ENCODE assay signal across 11 mouse cellular contexts in the genomic region with DNA sequence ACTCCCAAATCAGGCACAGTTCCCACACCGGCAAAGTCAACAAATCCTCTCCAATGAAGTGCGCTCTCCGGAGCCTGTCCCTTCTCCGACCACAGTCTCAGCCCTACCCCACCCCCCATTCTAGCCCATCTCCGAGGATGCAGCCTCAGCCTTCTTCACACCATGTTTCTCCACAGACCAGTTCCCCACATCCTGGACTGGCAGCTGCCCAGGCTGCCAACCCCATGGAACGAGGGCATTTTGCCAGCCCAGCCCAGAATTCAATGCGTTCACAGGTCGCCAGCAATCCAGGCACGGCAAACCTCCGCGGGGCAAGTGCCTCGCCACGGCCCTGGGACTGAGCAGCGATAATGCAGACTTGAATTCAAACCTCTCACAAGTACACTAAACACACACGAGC. TPM values are rescaled to one million over a fixed set of nuclear protein-coding genes. Genes with fewer than 3 reads are reported as not detected.
A peak's percentile ranks its signal among the peaks of the same experiment; 100 is the strongest.
DNase-seq lines count a peak whose midpoint lies in the region; ATAC-seq and TF ChIP-seq lines count a peak whose summit lies in the region.
"Had no signal": no experiment of that assay in that cellular context is flagged by ENCODE, and none has a peak within 500 bp of the region (broad histone marks: within the 10 kb centered on the region; RNA-seq: fewer than 3 reads in every experiment).

No protein-coding gene starts in this region.

- no peak for DNase-seq in forebrain, embryonic 10.5 days (ENCODE audit: extremely low spot score, low spot score)
- peak; percentile 82 for DNase-seq in 3134 (ENCODE audit: extremely low read depth, insufficient read length, low spot score)
- peak; percentile 85 to 86 for DNase-seq in cerebellum, adult 2 months
- DNase-seq in kidney, postnatal 10 days, result peak; percentile 52
- no peak for DNase-seq in thymus, adult 18-20 months
- DNase-seq in right cerebral cortex, postnatal 36 days (ENCODE audit: low spot score in 2 of 2), result no peak
- no peak for DNase-seq in left cerebral cortex, adult 2 months (ENCODE audit: extremely low spot score in 1 of 2, low spot score in 2 of 2)

- peak overlapping the region; percentile 16; the same call in 1 of the 2 replicates for H3K4me3 ChIP-seq in forebrain, embryonic 10.5 days
- H3K4me3 ChIP-seq in forebrain, embryonic 12.5 days (replicated peaks), result no peak overlapping the region
- H3K4me3 ChIP-seq in cerebellum, adult 2 months (replicated peaks; ENCODE audit: insufficient read depth, low read depth, low read length), result peak overlapping the region; percentile 35
- H3K4me3 ChIP-seq in left cerebral cortex, adult 2 months, result no peak overlapping the region

- peaks cover 9% of the 10 kb centered on the region for H3K4me1 ChIP-seq in forebrain, embryonic 10.5 days
- peaks cover 2% of the 10 kb centered on the region; the same call in 1 of the 2 replicates for H3K4me1 ChIP-seq in forebrain, embryonic 12.5 days
- peaks cover 15% of the 10 kb centered on the region for H3K4me1 ChIP-seq in cerebellum, adult 2 months (ENCODE audit: control insufficient read depth, insufficient read depth, low read length)

- TF ChIP-seq CTCF in cerebellum, adult 2 months (IDR thresholded peaks at IDR 0.05; ENCODE audit: borderline replicate concordance, insufficient read depth, low read depth, low read length), result no peak
- TF ChIP-seq CTCF in left cerebral cortex, adult 2 months (IDR thresholded peaks at IDR 0.05), result no peak

- peaks cover 60% of the 10 kb centered on the region for H3K27me3 ChIP-seq in forebrain, embryonic 10.5 days (ENCODE audit: poor library complexity, severe bottlenecking)
- H3K27me3 ChIP-seq in forebrain, embryonic 12.5 days, result peaks cover 61% of the 10 kb centered on the region
- H3K27me3 ChIP-seq in cerebellum, adult 2 months (ENCODE audit: control insufficient read depth, insufficient read depth, low read length), result no peaks in the 10 kb centered on the region
- H3K27me3 ChIP-seq: CH12.LX had no signal

- H3K4me2 ChIP-seq in forebrain, embryonic 12.5 days, result no peak overlapping the region

- intact Hi-C loops in left cerebral cortex, adult 2 months (cut with DNase I), result loop anchor here (5.0 kb wide), 2 partner anchors 84 to 124 kb away; partner anchors contain the start of gene Mybpc2

- 26% methylated on average over 15 of the region's 15 CpGs for WGBS in forebrain, embryonic 10.5 days
- 27% methylated on average over 15 of the region's 15 CpGs for WGBS in forebrain, embryonic 12.5 days
- 5% methylated on average over 15 of the region's 15 CpGs for WGBS in cerebellum, adult 2 months

- ATAC-seq in forebrain, embryonic 12.5 days (ENCODE audit: low FRiP score), result no peak

- TF ChIP-seq POLR2A in cerebellum, adult 2 months (IDR thresholded peaks at IDR 0.05; ENCODE audit: borderline replicate concordance, insufficient read depth, low read length), result peak; percentile 33; the same call in 1 of the 2 replicates

- H3K27ac ChIP-seq in forebrain, embryonic 10.5 days, result no peak overlapping the region
- H3K27ac ChIP-seq in forebrain, embryonic 12.5 days, result no peak overlapping the region
- H3K27ac ChIP-seq in cerebellum, adult 2 months (ENCODE audit: insufficient read depth, low read length), result peak overlapping the region; percentile 64
- H3K27ac ChIP-seq in left cerebral cortex, adult 2 months, result no peak overlapping the region
- H3K27ac ChIP-seq: liver, embryonic 14.5 days had no signal

- no peak overlapping the region for H3K9ac ChIP-seq in forebrain, embryonic 12.5 days
- H3K9ac ChIP-seq: liver, embryonic 14.5 days had no signal

- H3K36me3 ChIP-seq in forebrain, embryonic 10.5 days (replicated peaks), result no peaks in the 10 kb centered on the region
- no peaks in the 10 kb centered on the region for H3K36me3 ChIP-seq in forebrain, embryonic 12.5 days (replicated peaks)

- no peaks in the 10 kb centered on the region for H3K9me3 ChIP-seq in forebrain, embryonic 10.5 days
- no peaks in the 10 kb centered on the region for H3K9me3 ChIP-seq in forebrain, embryonic 12.5 days

RNA-seq across cellular contexts. Expression of gene Myh14, which starts 24.7 kb away (rescaled TPM):
- polyA plus RNA-seq in forebrain, embryonic 10.5 days (2016; fragmentation: Nextera tagmentation; extraction: Ambion mirVana), result 1.5 and 1.8 TPM in 2 replicates
- polyA plus RNA-seq in forebrain, embryonic 12.5 days (2016; fragmentation: Nextera tagmentation; extraction: Ambion mirVana), result 2.1 and 2.3 TPM in 2 replicates
- 54.9 and 56.2 TPM in 2 replicates for polyA plus RNA-seq in cerebellum, adult 2 months (2012; rRNA removed)
- total RNA-seq in left cerebral cortex, adult 2 months (2021), result 10 to 100 TPM; 21.1 to 21.4 TPM

RNA-seq across cellular contexts. Expression of gene Kcnc3, which starts 55.5 kb away (rescaled TPM):
- polyA plus RNA-seq in forebrain, embryonic 10.5 days (2016; fragmentation: Nextera tagmentation; extraction: Ambion mirVana), result 0.80 and 0.84 TPM in 2 replicates
- 1.7 and 1.9 TPM in 2 replicates for polyA plus RNA-seq in forebrain, embryonic 12.5 days (2016; fragmentation: Nextera tagmentation; extraction: Ambion mirVana)
- polyA plus RNA-seq in cerebellum, adult 2 months (2012; rRNA removed), result 368 and 423 TPM in 2 replicates
- total RNA-seq in left cerebral cortex, adult 2 months (2021), result 100 to 1,000 TPM; 114 to 122 TPM
- polyA plus RNA-seq: heart, postnatal 0 days had no signal

Comparison
In these comparisons a context has a peak if more than half of its experiments do, and no peak if none do; other contexts are left out.
1. H3K4me3 ChIP-seq: peak in forebrain, embryonic 10.5 days (single experiment) and cerebellum, adult 2 months (single experiment); none in forebrain, embryonic 12.5 days (single experiment) and left cerebral cortex, adult 2 months (single experiment).
2. DNase-seq: peak in 3134 (single experiment), cerebellum, adult 2 months (2 of 2) and kidney, postnatal 10 days (single experiment); none in forebrain, embryonic 10.5 days (single experiment), thymus, adult 18-20 months (0 of 2), right cerebral cortex, postnatal 36 days (0 of 2) and left cerebral cortex, adult 2 months (0 of 2).
3. RNA of gene Myh14, which starts 24.7 kb away (polyA plus RNA-seq): 54.9 to 56.2 TPM in cerebellum, adult 2 months; 2.1 to 2.3 TPM in forebrain, embryonic 12.5 days and 1.5 to 1.8 TPM in forebrain, embryonic 10.5 days; every median in the first group is over 10 times any median in the second.
4. RNA of gene Kcnc3, which starts 55.5 kb away (polyA plus RNA-seq): 368 to 423 TPM in cerebellum, adult 2 months; 1.7 to 1.9 TPM in forebrain, embryonic 12.5 days and 0.80 to 0.84 TPM in forebrain, embryonic 10.5 days; every median in the first group is over 100 times any median in the second.